Mouse (Mus musculus) embryonic facial prominence, embryonic 10.5 days (tissue): ENCODE results near the gene Foxn3. TPM values are rescaled to one million over a fixed set of nuclear protein-coding genes. Genes with fewer than 3 reads are reported as not detected.

Experiments used
- DNase-seq: peaks from one replicate; pipeline ENCODE4 v3.0.0-alpha.2; 2017; ENCODE audit warnings: low spot score
- H3K27ac ChIP-seq: fragments of 300-500 bp; sonication (generic); replicated peaks from 2 replicates; pipeline ENCODE4 v1.5.1; 2016; ENCODE audit warnings: mild to moderate bottlenecking
- H3K27me3 ChIP-seq: fragments of 300-500 bp; sonication (generic); replicated peaks from 2 replicates; pipeline ENCODE4 v1.6.1; 2016; ENCODE audit warnings: low read depth, mild to moderate bottlenecking; ENCODE audit not compliant: poor library complexity, severe bottlenecking
- H3K36me3 ChIP-seq: fragments of 300-500 bp; sonication (generic); replicated peaks from 2 replicates; pipeline ENCODE4 v1.6.1; 2016; ENCODE audit warnings: mild to moderate bottlenecking, moderate library complexity
- H3K4me1 ChIP-seq: fragments of 300-500 bp; sonication (generic); 2 replicates; pipeline ENCODE4 v1.6.1; 2016
- H3K4me3 ChIP-seq: fragments of 300-500 bp; sonication (generic); 2 replicates; pipeline ENCODE4 v1.5.1; 2016; ENCODE audit warnings: mild to moderate bottlenecking, moderate library complexity
- H3K9me3 ChIP-seq: fragments of 300-500 bp; sonication (generic); 2 replicates; pipeline ENCODE4 v1.6.1; 2016; ENCODE audit warnings: mild to moderate bottlenecking
- WGBS: fragments of 180-500 bp; shearing (Covaris S2); methylation state at CpG from one replicate; pipeline ENCODE4 v1.1.7; 2016; 5-methylcytosine and 5-hydroxymethylcytosine counted together
- polyA plus RNA-seq: library from polyadenylated mRNA; unstranded; fragments of >200 nt; fragmentation: Nextera tagmentation; extraction: Ambion mirVana; gene quantifications from 2 replicates; pipeline ENCODE4 v1.2.1, GENCODE M21; 2016

Gene Foxn3
- polyA plus RNA-seq, 1 experiment from 2014 or later, result 64.7 TPM

- no peak overlapping the region for H3K4me3 ChIP-seq
- H3K27me3 ChIP-seq, result no peaks in the 10 kb centered on the region
- H3K9me3 ChIP-seq, result no peaks in the 10 kb centered on the region
- H3K36me3 ChIP-seq, result peaks cover 7% of the 10 kb centered on the region; the same call in 1 of the 2 replicates
- no peak for DNase-seq
- peaks cover 8% of the 10 kb centered on the region; the same call in 1 of the 2 replicates for H3K4me1 ChIP-seq
- 90% methylated on average over 6 of the region's 6 CpGs for WGBS
- no peak overlapping the region for H3K27ac ChIP-seq
Measured at GRCm38 (mm10) chr12:99450076-99450475, 113.3 kb downstream of the Foxn3 start.

- WGBS, result 91% methylated on average over 5 of the region's 5 CpGs
- no peak overlapping the region for H3K4me3 ChIP-seq
- peaks cover 10% of the 10 kb centered on the region; the same call in 1 of the 2 replicates for H3K4me1 ChIP-seq
- DNase-seq, result no peak
- no peaks in the 10 kb centered on the region for H3K9me3 ChIP-seq
- peaks cover 7% of the 10 kb centered on the region; the same call in 1 of the 2 replicates for H3K36me3 ChIP-seq
- no peak overlapping the region for H3K27ac ChIP-seq
- no peaks in the 10 kb centered on the region for H3K27me3 ChIP-seq
Measured at GRCm38 (mm10) chr12:99447791-99448190, 115.6 kb downstream of the Foxn3 start.

- 80% methylated on average over 6 of the region's 6 CpGs for WGBS
- peaks cover 10% of the 10 kb centered on the region; the same call in 1 of the 2 replicates for H3K4me1 ChIP-seq
- H3K27me3 ChIP-seq, result no peaks in the 10 kb centered on the region
- DNase-seq, result no peak
- no peak overlapping the region for H3K4me3 ChIP-seq
- peaks cover 7% of the 10 kb centered on the region; the same call in 1 of the 2 replicates for H3K36me3 ChIP-seq
- H3K9me3 ChIP-seq, result no peaks in the 10 kb centered on the region
- no peak overlapping the region for H3K27ac ChIP-seq
Measured at GRCm38 (mm10) chr12:99445018-99445674, 118.2 kb downstream of the Foxn3 start.

DNA sequence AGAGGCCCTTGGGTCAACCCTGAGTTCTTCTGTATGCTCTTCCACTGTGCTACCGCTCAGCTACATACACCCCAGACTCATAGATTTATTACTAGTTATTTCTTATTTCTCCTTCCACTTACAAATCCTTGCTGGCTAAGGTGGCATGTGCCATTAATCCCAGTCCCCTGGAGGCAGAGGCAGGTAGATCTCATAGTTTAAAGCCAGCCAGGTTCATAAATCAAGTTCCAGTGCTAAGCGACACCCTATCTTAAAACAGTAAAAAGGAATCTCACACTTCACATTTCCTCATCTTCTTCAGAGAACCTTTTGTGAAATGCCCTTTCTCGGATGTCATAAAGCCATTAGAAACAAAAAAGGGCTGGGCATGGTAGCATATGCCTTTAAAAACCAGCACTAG lies 120.6 kb downstream of the Foxn3 start:
- no peaks in the 10 kb centered on the region for H3K36me3 ChIP-seq
- H3K4me1 ChIP-seq, result peaks cover 10% of the 10 kb centered on the region; the same call in 1 of the 2 replicates
- no peaks in the 10 kb centered on the region for H3K27me3 ChIP-seq
- WGBS, result 94% methylated on average over 3 of the region's 3 CpGs
- no peaks in the 10 kb centered on the region for H3K9me3 ChIP-seq
- H3K27ac ChIP-seq, result no peak overlapping the region
- H3K4me3 ChIP-seq, result no peak overlapping the region
- DNase-seq, result no peak

GRCm38 (mm10) chr12:99440953-99441352 lies 122.4 kb downstream of the Foxn3 start:
- Histone ChIP-seq H3K36me3 (no peaks in the 10 kb centered on the region), H3K4me3 (no peak overlapping the region), H3K4me1 (peaks cover 10% of the 10 kb centered on the region; the same call in 1 of the 2 replicates), H3K27ac (no peak overlapping the region), H3K9me3 (no peaks in the 10 kb centered on the region), H3K27me3 (no peaks in the 10 kb centered on the region)
- 72% methylated on average over 4 of the region's 4 CpGs for WGBS
- no peak for DNase-seq

GRCm38 (mm10) chr12:99440022-99440421 lies 123.4 kb downstream of the Foxn3 start:
- Histone ChIP-seq H3K27ac (no peak overlapping the region), H3K9me3 (no peaks in the 10 kb centered on the region), H3K4me3 (no peak overlapping the region), H3K27me3 (no peaks in the 10 kb centered on the region), H3K4me1 (peaks cover 9% of the 10 kb centered on the region; the same call in 1 of the 2 replicates), H3K36me3 (no peaks in the 10 kb centered on the region)
- DNase-seq, result no peak
- 76% methylated on average over 3 of the region's 3 CpGs for WGBS

DNA sequence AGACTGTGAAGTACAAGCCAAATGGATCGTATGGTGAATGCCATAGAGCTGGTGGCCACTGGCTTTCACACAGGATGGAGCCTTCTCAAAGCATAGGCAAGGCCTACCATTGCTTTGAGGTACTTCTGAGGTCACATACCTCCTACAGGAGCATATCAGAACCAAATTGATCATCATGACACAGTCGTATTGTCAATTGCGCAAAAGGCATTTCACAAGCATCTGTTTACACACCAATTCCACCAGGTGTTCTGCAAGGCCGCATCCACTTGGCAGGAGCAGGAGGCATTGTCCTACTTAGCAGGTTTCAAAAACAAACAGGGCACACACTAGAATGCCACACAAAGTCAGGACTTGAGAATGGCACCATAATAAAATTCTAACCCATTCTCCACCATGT lies 128.2 kb downstream of the Foxn3 start:
- Histone ChIP-seq H3K36me3 (no peaks in the 10 kb centered on the region; the same call in 1 of the 2 replicates), H3K27ac (no peak overlapping the region), H3K9me3 (no peaks in the 10 kb centered on the region), H3K4me3 (no peak overlapping the region), H3K27me3 (no peaks in the 10 kb centered on the region), H3K4me1 (no peaks in the 10 kb centered on the region)
- WGBS, result 95% methylated on average over 4 of the region's 4 CpGs
- DNase-seq, result no peak

DNA sequence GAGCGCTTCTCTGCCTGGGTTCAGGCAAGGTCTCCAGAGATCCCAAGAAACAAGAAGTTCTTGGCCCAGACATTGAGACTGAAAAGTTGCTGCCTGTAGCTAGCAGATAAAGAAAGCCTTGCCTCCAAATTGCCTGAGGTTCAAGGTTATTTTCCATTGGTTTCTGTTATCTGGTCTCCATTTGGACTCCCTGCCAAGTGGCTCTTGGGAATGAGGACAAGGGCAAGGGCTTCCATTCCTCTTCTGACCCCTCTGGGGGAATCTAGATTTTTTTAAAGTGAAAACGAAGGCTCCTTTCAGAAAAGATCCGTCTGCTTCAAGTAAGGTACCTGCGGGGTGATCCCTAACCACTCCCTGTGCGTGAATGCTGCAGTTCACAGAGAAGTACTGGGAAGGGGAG lies 130.0 kb downstream of the Foxn3 start:
- Histone ChIP-seq H3K4me3 (no peak overlapping the region), H3K27ac (no peak overlapping the region), H3K4me1 (no peaks in the 10 kb centered on the region), H3K36me3 (no peaks in the 10 kb centered on the region; the same call in 1 of the 2 replicates), H3K27me3 (no peaks in the 10 kb centered on the region), H3K9me3 (no peaks in the 10 kb centered on the region)
- WGBS, result 89% methylated on average over 5 of the region's 5 CpGs
- no peak for DNase-seq

DNA sequence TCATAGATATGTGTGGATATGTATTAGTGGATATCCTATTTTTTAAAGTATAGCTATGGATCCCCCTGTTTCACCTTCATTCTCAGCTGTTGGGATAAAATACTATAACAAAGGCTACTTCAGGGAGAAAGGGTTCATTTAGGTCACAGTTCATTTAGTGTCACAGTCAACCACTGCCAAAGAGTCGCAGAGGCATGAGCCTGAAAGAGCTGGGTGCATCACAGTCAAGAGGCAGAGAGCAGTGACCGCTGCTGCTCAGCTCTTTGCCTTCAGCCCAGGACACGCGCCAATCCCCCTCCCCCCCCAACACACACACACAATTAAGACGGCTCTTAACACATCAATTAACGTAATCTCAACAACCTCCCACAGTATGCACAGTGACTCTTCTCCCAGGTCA lies 131.8 kb downstream of the Foxn3 start:
- H3K27ac ChIP-seq, result no peak overlapping the region
- no peaks in the 10 kb centered on the region for H3K9me3 ChIP-seq
- WGBS, result 87% methylated on average over 6 of the region's 6 CpGs
- H3K4me3 ChIP-seq, result no peak overlapping the region
- H3K36me3 ChIP-seq, result no peaks in the 10 kb centered on the region; the same call in 1 of the 2 replicates
- H3K4me1 ChIP-seq, result no peaks in the 10 kb centered on the region
- DNase-seq, result no peak
- no peaks in the 10 kb centered on the region for H3K27me3 ChIP-seq

GRCm38 (mm10) chr12:99430992-99431391 lies 132.4 kb downstream of the Foxn3 start:
- Histone ChIP-seq H3K27ac (no peak overlapping the region), H3K27me3 (no peaks in the 10 kb centered on the region), H3K9me3 (no peaks in the 10 kb centered on the region), H3K36me3 (no peaks in the 10 kb centered on the region; the same call in 1 of the 2 replicates), H3K4me1 (no peaks in the 10 kb centered on the region), H3K4me3 (no peak overlapping the region)
- DNase-seq, result no peak
- WGBS, result 96% methylated on average over 3 of the region's 3 CpGs

GRCm38 (mm10) chr12:99429101-99429500 lies 134.3 kb downstream of the Foxn3 start:
- WGBS, result 90% methylated on average over 3 of the region's 3 CpGs
- Histone ChIP-seq H3K9me3 (no peaks in the 10 kb centered on the region), H3K27me3 (no peaks in the 10 kb centered on the region), H3K27ac (no peak overlapping the region), H3K4me3 (no peak overlapping the region), H3K36me3 (no peaks in the 10 kb centered on the region; the same call in 1 of the 2 replicates), H3K4me1 (no peaks in the 10 kb centered on the region)
- DNase-seq, result no peak

GRCm38 (mm10) chr12:99426207-99426916 lies 137.0 kb downstream of the Foxn3 start:
- Histone ChIP-seq H3K36me3 (no peaks in the 10 kb centered on the region; the same call in 1 of the 2 replicates), H3K27ac (no peak overlapping the region), H3K9me3 (no peaks in the 10 kb centered on the region), H3K4me1 (no peaks in the 10 kb centered on the region), H3K4me3 (no peak overlapping the region), H3K27me3 (no peaks in the 10 kb centered on the region)
- WGBS, result 76% methylated on average over 14 of the region's 14 CpGs
- no peak for DNase-seq

DNA sequence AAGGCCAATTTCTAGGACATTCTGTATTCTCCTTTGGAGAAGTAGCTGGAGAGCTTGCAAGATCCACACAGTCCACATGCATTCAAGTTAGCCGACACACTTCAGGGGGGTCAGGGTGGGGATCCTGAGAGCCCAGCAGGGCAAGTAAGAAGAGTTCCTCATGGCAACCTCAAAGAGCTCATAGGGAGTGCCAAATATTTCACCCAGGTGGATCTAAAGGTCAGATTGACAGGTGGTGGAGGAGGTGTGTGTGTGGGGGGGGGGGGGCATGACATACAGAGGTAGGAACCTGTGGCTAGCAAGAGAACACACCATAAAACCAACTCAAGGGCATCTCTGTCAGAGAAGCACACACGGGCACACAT lies 144.0 kb downstream of the Foxn3 start:
- Histone ChIP-seq H3K36me3 (no peaks in the 10 kb centered on the region), H3K4me3 (no peak overlapping the region), H3K27me3 (no peaks in the 10 kb centered on the region), H3K9me3 (no peaks in the 10 kb centered on the region), H3K27ac (no peak overlapping the region), H3K4me1 (peaks cover 15% of the 10 kb centered on the region)
- WGBS, result 89% methylated on average over 2 of the region's 2 CpGs
- no peak for DNase-seq
